Mouse (Mus musculus): ENCODE measurements around the gene Islr.

DNA sequence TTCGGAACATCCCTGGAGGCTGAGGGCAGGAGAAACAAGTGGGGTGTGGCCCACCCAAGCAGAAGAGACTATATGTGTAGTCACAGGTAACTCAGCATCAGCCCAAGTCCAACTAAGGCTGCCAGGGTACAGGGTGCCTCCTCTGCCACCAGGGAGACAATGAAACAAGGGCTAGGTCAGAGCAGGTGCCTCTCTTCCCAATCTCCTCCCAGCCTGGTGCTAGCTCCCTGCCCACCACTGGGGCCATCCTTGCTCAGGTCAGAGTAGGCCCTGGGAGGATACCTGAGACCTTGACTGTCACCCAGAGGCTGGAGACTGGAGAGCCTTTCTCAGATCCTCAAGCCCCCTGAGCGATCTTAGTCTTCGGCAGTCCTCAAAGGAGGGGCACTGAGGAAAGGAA is 41.9 kb downstream of the Islr start:
- TF ChIP-seq CTCF (IDR thresholded peaks at IDR 0.05; ENCODE audit: borderline replicate concordance, extremely low read depth, insufficient read depth, insufficient read length) (no peak), POLR2A (IDR thresholded peaks at IDR 0.05; ENCODE audit: borderline replicate concordance, extremely low read depth, insufficient read depth, insufficient read length, poor library complexity, severe bottlenecking) (no peak)

Measured in brain, embryonic 14.5 days (tissue).